Mouse (Mus musculus): ENCODE measurements around the gene Lgr6. TPM values are rescaled to one million over a fixed set of nuclear protein-coding genes. Genes with fewer than 3 reads are reported as not detected.

Gene Lgr6
- total and polyA plus RNA-seq, 2 experiments from 2014 or later = 3.8 to 8.6 TPM

DNA sequence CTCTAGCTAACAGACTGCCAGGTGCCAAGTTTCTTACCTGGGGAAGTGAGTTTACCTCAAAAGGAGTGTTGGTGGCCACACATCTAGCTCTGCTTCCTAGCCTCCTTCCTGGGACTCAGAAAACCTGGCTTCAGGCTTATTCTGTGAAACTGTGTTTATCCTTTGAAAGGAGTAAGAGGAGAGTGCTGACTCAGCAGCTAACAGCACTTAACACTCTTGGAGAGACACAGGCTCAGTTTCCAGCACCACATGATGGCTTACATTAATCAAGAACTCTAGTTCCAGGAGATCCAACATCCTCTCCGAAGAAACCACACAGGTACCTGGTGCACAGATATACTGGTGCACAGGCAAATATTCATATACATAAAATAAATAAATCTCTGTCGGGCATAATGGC, 162.2 kb downstream of the Lgr6 start:
- no peak for ATAC-seq (ENCODE audit: insufficient read depth, low read depth)

DNA sequence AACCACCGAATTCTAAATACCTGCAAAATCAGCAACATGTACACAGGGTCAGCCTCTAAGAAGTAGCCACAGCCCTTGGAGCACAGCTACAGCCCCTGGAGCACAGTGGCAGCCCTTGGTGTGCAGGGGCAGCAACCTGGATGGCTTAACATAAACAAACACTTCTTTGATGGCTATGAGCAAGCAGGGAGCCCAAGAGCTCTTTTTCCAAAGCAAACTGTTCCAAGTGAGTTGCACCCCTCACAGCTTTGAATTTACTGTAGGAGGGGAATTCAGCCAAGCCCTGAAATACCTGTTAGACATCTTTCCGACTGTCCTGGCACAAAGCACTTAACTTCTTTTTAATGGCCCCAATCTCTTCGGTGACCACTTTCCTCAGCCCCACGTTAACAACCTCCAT, 164.2 kb downstream of the Lgr6 start:
- H3K4me1 ChIP-seq (ENCODE audit: control insufficient read depth, insufficient read depth) = peaks cover 24% of the 10 kb centered on the region; the same call in 1 of the 2 replicates
- H3K36me3 ChIP-seq (replicated peaks; ENCODE audit: control insufficient read depth, insufficient read depth, low read length) = peaks cover 11% of the 10 kb centered on the region; the same call in 1 of the 2 replicates
- WGBS = 63% methylated on average over 4 of the region's 4 CpGs
- H3K4me3 ChIP-seq (ENCODE audit: low read depth, low read length) = no peak overlapping the region
- ATAC-seq (ENCODE audit: insufficient read depth, low read depth) = no peak
- H3K9ac ChIP-seq (replicated peaks; ENCODE audit: low read depth, low read length) = no peak overlapping the region
- no peak for DNase-seq (ENCODE audit: low spot score)
- no peaks in the 10 kb centered on the region for H3K9me3 ChIP-seq (replicated peaks; ENCODE audit: control insufficient read depth, low read length)
- no peaks in the 10 kb centered on the region for H3K27me3 ChIP-seq (ENCODE audit: control insufficient read depth, insufficient read depth, low read length)
- no peak overlapping the region for H3K4me2 ChIP-seq (ENCODE audit: low read depth, low read length)
- no peak for TF ChIP-seq CTCF (IDR thresholded peaks at IDR 0.05; ENCODE audit: low read depth)
- TF ChIP-seq EP300 (IDR thresholded peaks at IDR 0.05; ENCODE audit: low read depth) = no peak
- peak overlapping the region; percentile 61 for H3K27ac ChIP-seq (ENCODE audit: low read depth)

More for the DNA sequence above, 162.2 kb downstream of the Lgr6 start:
- Histone ChIP-seq H3K27me3 (ENCODE audit: control insufficient read depth, insufficient read depth, low read length) (no peaks in the 10 kb centered on the region), H3K4me3 (ENCODE audit: low read depth, low read length) (no peak overlapping the region), H3K4me2 (ENCODE audit: low read depth, low read length) (no peak overlapping the region), H3K9me3 (replicated peaks; ENCODE audit: control insufficient read depth, low read length) (no peaks in the 10 kb centered on the region), H3K4me1 (ENCODE audit: control insufficient read depth, insufficient read depth) (peaks cover 20% of the 10 kb centered on the region; the same call in 1 of the 2 replicates), H3K9ac (replicated peaks; ENCODE audit: low read depth, low read length) (no peak overlapping the region), H3K27ac (ENCODE audit: low read depth) (no peak overlapping the region), H3K36me3 (replicated peaks; ENCODE audit: control insufficient read depth, insufficient read depth, low read length) (peaks cover 21% of the 10 kb centered on the region; the same call in 1 of the 2 replicates)
- 94% methylated on average over 2 of the region's 2 CpGs for WGBS
- DNase-seq (ENCODE audit: low spot score) = no peak
- TF ChIP-seq CTCF (IDR thresholded peaks at IDR 0.05; ENCODE audit: low read depth) (no peak), EP300 (IDR thresholded peaks at IDR 0.05; ENCODE audit: low read depth) (no peak)

DNA sequence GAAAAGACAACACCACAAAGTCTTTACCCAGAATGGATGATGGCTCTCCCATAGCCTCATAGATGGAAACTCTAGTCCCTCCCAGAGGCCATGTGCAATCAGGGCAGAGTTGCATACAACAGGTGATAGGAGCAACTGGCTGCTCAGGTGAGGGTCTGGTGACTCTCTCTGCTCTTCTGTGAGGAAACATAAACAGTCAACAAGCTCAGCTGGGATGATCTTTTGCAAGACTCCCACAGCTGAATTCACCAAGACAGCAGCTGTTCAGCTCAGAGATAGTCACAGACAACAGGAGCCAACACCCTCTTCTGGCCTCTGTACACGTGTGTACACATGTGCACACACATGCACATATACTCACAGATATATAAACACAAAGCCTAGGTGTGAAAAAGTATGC, 166.8 kb downstream of the Lgr6 start:
- Histone ChIP-seq H3K27me3 (ENCODE audit: control insufficient read depth, insufficient read depth, low read length) (no peaks in the 10 kb centered on the region), H3K4me2 (ENCODE audit: low read depth, low read length) (no peak overlapping the region), H3K4me3 (ENCODE audit: low read depth, low read length) (no peak overlapping the region), H3K9ac (replicated peaks; ENCODE audit: low read depth, low read length) (no peak overlapping the region), H3K27ac (ENCODE audit: low read depth) (peak overlapping the region; percentile 12; the same call in 1 of the 2 replicates), H3K36me3 (replicated peaks; ENCODE audit: control insufficient read depth, insufficient read depth, low read length) (no peaks in the 10 kb centered on the region), H3K4me1 (ENCODE audit: control insufficient read depth, insufficient read depth) (peaks cover 44% of the 10 kb centered on the region), H3K9me3 (replicated peaks; ENCODE audit: control insufficient read depth, low read length) (no peaks in the 10 kb centered on the region)
- no peak for DNase-seq (ENCODE audit: low spot score)
- TF ChIP-seq CTCF (IDR thresholded peaks at IDR 0.05; ENCODE audit: low read depth) (no peak), EP300 (IDR thresholded peaks at IDR 0.05; ENCODE audit: low read depth) (no peak)
- no peak for ATAC-seq (ENCODE audit: insufficient read depth, low read depth)
- WGBS = 85% methylated on average over 1 of the region's 1 CpGs

DNA sequence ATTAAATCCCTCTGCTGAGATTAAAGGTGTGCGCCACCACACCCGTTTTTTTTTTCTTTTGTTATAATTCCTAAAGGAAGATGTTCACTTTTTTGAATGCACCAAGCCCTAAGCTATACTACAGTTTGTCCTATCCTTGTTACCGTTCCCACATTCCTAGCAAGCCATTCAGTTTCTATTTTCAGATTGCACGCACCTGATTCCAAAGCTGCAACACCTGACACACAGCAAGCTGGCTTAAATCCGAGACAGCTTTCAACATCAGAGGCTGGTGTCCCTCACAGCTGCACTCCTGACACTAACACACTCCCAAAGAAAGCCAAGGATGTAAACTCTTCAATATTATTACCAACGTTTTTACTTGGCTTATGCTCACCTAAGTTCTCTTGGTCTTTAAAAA, 168.7 kb downstream of the Lgr6 start:
- Histone ChIP-seq H3K4me2 (ENCODE audit: low read depth, low read length) (no peak overlapping the region), H3K36me3 (replicated peaks; ENCODE audit: control insufficient read depth, insufficient read depth, low read length) (no peaks in the 10 kb centered on the region), H3K4me1 (ENCODE audit: control insufficient read depth, insufficient read depth) (peaks cover 57% of the 10 kb centered on the region), H3K4me3 (ENCODE audit: low read depth, low read length) (no peak overlapping the region), H3K9ac (replicated peaks; ENCODE audit: low read depth, low read length) (no peak overlapping the region), H3K9me3 (replicated peaks; ENCODE audit: control insufficient read depth, low read length) (no peaks in the 10 kb centered on the region), H3K27me3 (ENCODE audit: control insufficient read depth, insufficient read depth, low read length) (no peaks in the 10 kb centered on the region), H3K27ac (ENCODE audit: low read depth) (peak overlapping the region; percentile 91)
- WGBS = 48% methylated on average over 6 of the region's 6 CpGs
- ATAC-seq (ENCODE audit: insufficient read depth, low read depth) (peak; percentile 55), DNase-seq (ENCODE audit: low spot score) (no peak)
- TF ChIP-seq CTCF (IDR thresholded peaks at IDR 0.05; ENCODE audit: low read depth) = no peak
- peak; percentile 52; the same call in 1 of the 2 replicates for TF ChIP-seq EP300 (IDR thresholded peaks at IDR 0.05; ENCODE audit: low read depth)

Other genes with a start within 250 kb of the Lgr6 start
- 65.3 and 69.9 TPM in 2 replicates for gene Ppp1r12b, start 149.3 kb downstream of the Lgr6 start, total RNA-seq (2014; rRNA removed; ENCODE audit: low replicate concordance)
- 22.6 and 23.0 TPM in 2 replicates for gene Ppp1r12b, start 149.3 kb downstream of the Lgr6 start, polyA plus RNA-seq (2015; fragmentation: Nextera tagmentation; extraction: Ambion mirVana)
- gene Ube2t, start 142.7 kb downstream of the Lgr6 start, total RNA-seq (2014; rRNA removed; ENCODE audit: low replicate concordance) = 30.2 and 34.3 TPM in 2 replicates
- gene Ube2t, start 142.7 kb downstream of the Lgr6 start, polyA plus RNA-seq (2015; fragmentation: Nextera tagmentation; extraction: Ambion mirVana) = 22.5 and 25.3 TPM in 2 replicates
- 2.1 and 3.9 TPM in 2 replicates for gene Ptpn7, start 27.4 kb upstream of the Lgr6 start, total RNA-seq (2014; rRNA removed; ENCODE audit: low replicate concordance)
- 0.22 and 0.30 TPM in 2 replicates for gene Ptpn7, start 27.4 kb upstream of the Lgr6 start, polyA plus RNA-seq (2015; fragmentation: Nextera tagmentation; extraction: Ambion mirVana)
- 40.1 and 43.4 TPM in 2 replicates for gene Arl8a, start 41.5 kb upstream of the Lgr6 start, total RNA-seq (2014; rRNA removed; ENCODE audit: low replicate concordance)
- 31.9 and 35.3 TPM in 2 replicates for gene Arl8a, start 41.5 kb upstream of the Lgr6 start, polyA plus RNA-seq (2015; fragmentation: Nextera tagmentation; extraction: Ambion mirVana)
- gene Gpr37l1, start 62.4 kb upstream of the Lgr6 start, total RNA-seq (2014; rRNA removed; ENCODE audit: low replicate concordance) = not detected in 2 replicates
- not detected in 2 replicates for gene Gpr37l1, start 62.4 kb upstream of the Lgr6 start, polyA plus RNA-seq (2015; fragmentation: Nextera tagmentation; extraction: Ambion mirVana)
- gene Elf3, start 153.3 kb upstream of the Lgr6 start, total RNA-seq (2014; rRNA removed; ENCODE audit: low replicate concordance) = 0.99 TPM in 1 of 2 replicates, not detected in the other
- gene Elf3, start 153.3 kb upstream of the Lgr6 start, polyA plus RNA-seq (2015; fragmentation: Nextera tagmentation; extraction: Ambion mirVana) = 0.48 and 0.57 TPM in 2 replicates
- gene Rnpep, start 178.8 kb upstream of the Lgr6 start, total RNA-seq (2014; rRNA removed; ENCODE audit: low replicate concordance) = 41.2 and 45.2 TPM in 2 replicates
- gene Rnpep, start 178.8 kb upstream of the Lgr6 start, polyA plus RNA-seq (2015; fragmentation: Nextera tagmentation; extraction: Ambion mirVana) = 25.3 and 30.4 TPM in 2 replicates
- gene Timm17a, start 208.5 kb upstream of the Lgr6 start, total RNA-seq (2014; rRNA removed; ENCODE audit: low replicate concordance) = 142 and 230 TPM in 2 replicates
- 657 and 685 TPM in 2 replicates for gene Timm17a, start 208.5 kb upstream of the Lgr6 start, polyA plus RNA-seq (2015; fragmentation: Nextera tagmentation; extraction: Ambion mirVana)
- gene Lmod1, start 219.5 kb upstream of the Lgr6 start, total RNA-seq (2014; rRNA removed; ENCODE audit: low replicate concordance) = 1.1 and 7.5 TPM in 2 replicates
- 1.3 TPM in 2 replicates for gene Lmod1, start 219.5 kb upstream of the Lgr6 start, polyA plus RNA-seq (2015; fragmentation: Nextera tagmentation; extraction: Ambion mirVana)

Data from heart, postnatal 0 days (tissue).